Mouse (Mus musculus) testis, adult 2 months (tissue): ENCODE results near the gene Gucd1.
"Not testable (repeated sequence)": the region's sequence is repeated elsewhere in the genome, so short reads cannot be mapped to it uniquely, and the experiment has no call there.

Source experiments
- CTCF ChIP-seq: fragments of 200-500 bp; IDR thresholded peaks from 2 replicates; pipeline ENCODE4 v1.5.1; 2012; ENCODE audit warnings: low read depth, mild to moderate bottlenecking, inconsistent platforms, low read length, moderate library complexity; ENCODE audit not compliant: control insufficient read depth, insufficient read depth, insufficient replicate concordance
- POLR2A ChIP-seq: fragments of 200-500 bp; IDR thresholded peaks from 2 replicates; pipeline ENCODE4 v1.6.1; 2012; ENCODE audit warnings: low read depth, mild to moderate bottlenecking, inconsistent platforms, low read length, moderate library complexity; ENCODE audit not compliant: control insufficient read depth

DNA sequence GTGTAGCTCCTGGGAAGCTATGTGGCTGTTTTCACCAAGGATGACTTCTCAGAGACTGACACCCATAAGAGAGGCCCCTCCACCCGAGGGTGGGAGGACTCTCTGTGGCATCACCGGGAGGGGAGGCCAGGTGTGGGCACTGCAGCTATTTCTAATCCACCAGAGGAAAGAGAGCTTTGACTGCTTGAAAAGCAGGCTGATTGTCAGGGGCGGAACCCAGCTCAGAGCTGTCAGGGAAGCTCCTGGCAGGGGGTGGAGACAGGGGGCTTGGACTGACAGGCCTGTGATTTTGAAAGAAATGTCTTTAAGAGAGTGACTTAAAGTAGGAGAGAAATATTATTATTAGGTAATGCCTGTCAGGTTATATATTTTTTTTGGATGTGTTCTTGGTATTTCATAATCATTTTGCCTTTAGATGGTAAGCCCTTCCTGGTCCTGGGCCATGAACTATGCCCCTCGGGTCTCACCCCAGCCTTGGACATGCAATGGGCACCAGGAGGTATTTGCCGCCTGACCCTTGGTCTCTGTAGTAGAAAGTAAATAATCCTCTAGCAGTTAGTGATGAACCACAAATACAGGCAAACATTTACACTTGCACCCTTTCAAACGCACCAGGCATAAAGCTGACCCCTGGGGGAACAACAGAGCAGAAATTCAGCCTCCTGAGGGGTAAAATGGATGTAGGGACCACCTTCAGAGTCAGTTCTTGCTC, 42.5 kb downstream of the Gucd1 start:
- not testable (repeated sequence) for TF ChIP-seq POLR2A, CTCF
